Mouse (Mus musculus) mesoderm, embryonic 11.5 days (tissue): ENCODE data around the gene Mrps16.

Experiments
- DNase-seq: peaks from one replicate; pipeline ENCODE4 v3.0.0-alpha.2; 2012; ENCODE audit warnings: low read depth, low spot score

The Mrps16 gene

DNA sequence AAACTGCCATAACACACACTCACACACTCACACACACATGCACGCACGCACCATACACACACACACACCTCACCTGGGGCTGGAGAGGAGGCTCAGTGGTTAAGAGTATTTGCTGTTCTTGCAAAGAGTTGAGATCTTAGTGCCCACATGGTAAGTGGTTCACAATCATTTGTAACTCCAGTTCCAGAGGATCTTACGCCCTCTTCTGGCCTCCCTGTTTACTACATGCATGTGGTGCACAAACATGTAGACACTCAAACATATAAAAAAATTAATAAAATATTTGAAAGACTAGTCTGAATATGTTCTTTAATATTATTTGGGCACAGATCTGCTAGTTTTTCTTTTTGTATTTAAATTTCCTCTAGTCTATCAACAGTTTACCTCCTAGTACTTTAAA is 25.2 kb downstream of the Mrps16 start:
- DNase-seq, result no peak

DNA sequence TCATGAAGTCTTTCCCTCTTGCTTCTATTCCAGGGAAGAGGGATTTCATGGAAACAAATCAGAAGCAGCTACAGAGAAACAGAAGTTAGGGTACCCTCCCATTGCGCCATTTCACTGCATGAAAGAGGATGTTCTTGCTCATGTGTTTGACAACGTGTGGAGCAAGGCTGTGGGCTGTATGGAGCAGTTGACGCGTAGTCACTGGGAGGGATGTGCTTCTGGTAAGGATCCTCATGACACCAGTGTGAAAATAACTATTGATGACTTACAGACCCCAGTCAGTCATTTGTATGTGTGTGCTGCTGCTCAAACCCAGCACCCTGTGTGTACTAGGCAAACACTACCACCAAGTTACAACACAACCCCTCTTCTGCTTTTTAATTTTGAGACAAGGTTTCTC is 30.2 kb downstream of the Mrps16 start:
- DNase-seq, result no peak

DNA sequence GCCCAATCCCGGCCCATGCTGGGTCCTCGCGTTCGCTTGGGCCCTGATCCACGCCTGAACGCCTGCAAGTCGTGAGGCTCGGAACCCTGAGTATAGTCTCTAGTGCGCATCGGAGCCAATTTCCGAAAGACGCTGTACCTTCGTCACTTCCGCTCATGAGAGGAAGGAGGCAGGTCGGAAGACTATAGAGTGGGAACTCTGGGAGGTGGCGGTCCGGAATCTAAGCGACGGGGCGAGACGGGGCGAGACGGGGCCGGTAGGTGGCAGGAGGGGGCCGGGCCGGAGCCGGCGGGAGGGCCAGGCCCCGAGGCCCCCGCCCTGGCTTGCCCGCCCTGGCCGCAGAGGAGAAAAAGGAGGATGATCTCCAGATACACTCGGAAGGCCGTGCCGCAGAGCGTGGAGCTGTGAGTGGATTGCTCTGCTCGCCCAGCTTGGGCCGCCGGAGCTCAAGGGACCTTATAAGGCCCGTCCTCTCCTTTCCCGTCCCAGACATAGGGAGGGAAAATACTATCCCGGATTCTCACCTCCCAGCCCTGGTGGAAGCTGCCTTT is 45.4 kb downstream of the Mrps16 start, which contains the start of the genes Ecd and Fam149b:
Gene Ecd, minus strand, starts transcription at position 131 of the 551 bp plus-strand sequence.
Gene Fam149b, plus strand, starts transcription at position 172 of the 551 bp plus-strand sequence.
- DNase-seq, result peak; percentile 98

DNA sequence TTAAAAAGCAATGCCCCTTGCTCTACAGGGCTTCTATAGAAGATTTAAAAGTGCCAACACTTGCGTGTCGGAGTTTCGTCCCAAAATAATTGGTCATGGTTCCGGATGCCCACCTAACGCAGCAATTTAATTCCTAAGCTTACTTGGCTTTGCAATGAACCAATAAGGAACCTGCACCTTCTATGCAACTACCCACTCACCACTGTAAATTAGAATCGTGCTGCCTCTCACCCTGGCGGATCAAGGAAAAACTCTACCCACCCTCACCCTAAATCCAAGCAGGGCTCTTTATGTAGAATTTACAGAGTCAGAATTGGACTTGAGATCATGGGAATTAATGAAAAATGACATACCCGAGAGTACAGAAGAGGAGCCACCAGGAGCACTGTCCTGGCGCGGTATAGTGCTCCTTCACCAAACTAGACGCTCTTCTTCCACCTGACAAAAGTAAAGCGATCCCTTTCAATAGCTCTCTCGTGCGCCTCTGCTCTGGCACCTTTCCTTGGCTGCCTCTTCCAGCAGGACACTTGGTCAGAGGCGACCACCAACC is 45.9 kb downstream of the Mrps16 start:
- DNase-seq, result no peak

DNA sequence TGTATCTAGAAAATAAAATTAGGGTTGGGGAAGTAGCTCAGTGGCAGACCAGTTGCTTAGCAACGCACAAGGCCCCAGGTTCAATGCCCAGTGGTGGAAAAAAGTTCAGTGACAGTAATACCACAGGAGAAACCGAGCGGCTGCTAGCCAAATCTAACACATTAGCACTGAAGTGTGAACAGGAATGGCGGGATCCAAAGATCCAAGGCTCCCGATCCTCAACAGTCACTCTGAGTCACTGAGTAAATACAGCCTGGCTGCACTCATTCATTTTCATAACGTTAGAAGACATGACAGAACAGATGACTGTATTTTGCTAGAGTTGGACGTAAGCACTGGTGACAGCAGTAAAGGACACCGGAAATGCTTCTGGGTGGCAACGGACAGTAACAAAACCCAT is 47.5 kb downstream of the Mrps16 start:
- no peak for DNase-seq

DNA sequence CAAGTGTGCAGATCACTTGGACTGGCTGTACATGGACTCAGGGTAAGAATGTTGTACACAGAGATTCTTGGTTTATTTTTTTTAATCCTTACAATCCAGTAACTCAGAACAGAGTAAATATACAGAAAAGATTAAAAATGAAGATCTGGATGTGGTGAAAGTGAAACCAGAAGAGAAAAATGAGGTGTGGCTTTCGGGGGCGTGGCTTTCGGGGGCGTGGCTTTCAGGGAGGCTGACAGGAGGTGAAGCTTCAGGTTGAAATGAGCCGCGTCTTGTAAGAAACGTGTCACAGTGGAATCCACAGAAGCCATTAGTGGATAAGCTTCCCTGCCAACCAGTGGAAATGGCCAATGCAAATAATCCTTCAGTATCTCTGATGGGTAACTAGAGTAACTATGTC is 52.6 kb downstream of the Mrps16 start:
- DNase-seq, result no peak

DNA sequence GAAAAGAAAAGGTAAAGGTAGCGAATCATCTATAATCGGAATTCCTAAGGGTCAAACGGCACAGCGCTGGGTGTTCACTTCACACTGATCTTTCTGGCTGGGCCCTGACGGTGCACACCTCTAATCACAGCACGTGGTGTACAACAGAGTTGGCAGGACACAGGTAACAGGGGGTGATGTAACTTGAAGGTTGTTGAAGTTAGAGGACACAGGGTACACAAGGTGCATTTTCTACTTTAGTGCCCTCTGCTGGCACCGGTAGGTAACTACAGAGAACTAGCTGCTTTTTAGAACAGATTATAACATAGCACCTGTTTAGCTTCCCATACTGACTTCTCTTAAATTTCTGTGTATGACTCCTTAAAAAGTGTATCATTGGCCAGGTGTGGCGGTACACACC is 53.3 kb downstream of the Mrps16 start:
- peak; percentile 47 for DNase-seq

DNA sequence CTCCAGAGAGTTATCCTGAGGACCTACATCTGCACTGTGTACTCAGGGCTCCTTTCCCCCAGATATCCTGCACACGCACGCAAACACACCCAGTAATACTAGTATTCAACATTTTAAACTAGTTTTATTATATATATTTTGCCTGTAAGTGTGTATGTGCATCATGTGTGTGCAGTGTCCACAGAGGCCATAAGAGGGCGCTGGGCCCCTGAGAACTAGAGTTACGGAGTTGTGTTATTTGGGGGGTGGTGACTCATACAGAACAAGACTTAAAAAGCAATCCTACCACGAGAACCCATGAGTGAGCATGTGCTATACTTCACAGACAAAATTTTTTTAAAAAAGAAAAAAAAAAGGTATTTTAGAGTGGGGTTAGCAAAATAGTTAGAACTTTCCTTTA is 54.0 kb downstream of the Mrps16 start:
- no peak for DNase-seq
